Mouse (Mus musculus) MN1 (cell line): ENCODE data around the gene Proser2.

Source experiments
- DNase-seq: peaks from one replicate; pipeline ENCODE4 v3.0.0-alpha.2; 2016; ENCODE audit warnings: low spot score

Gene Proser2

GRCm38 (mm10) chr2:6129555-6130355 is at the start of gene Proser2:
Proser2 (minus strand) TSS chr2:6130211.
- DNase-seq, result no peak

GRCm38 (mm10) chr2:6179749-6180117 is 49.7 kb upstream of the Proser2 start:
- no peak for DNase-seq

- no peak for DNase-seq
Measured at GRCm38 (mm10) chr2:6178901-6179748, 49.1 kb upstream of the Proser2 start.

- no peak for DNase-seq
Measured at GRCm38 (mm10) chr2:6173013-6173412, 43.0 kb upstream of the Proser2 start.

GRCm38 (mm10) chr2:6168560-6168959 is 38.5 kb upstream of the Proser2 start:
- DNase-seq, result no peak

GRCm38 (mm10) chr2:6167843-6168558 is 38.0 kb upstream of the Proser2 start:
- peak; percentile 57 for DNase-seq

GRCm38 (mm10) chr2:6165771-6166170 is 35.8 kb upstream of the Proser2 start:
- no peak for DNase-seq

GRCm38 (mm10) chr2:6164606-6165290 is 34.7 kb upstream of the Proser2 start:
- no peak for DNase-seq

GRCm38 (mm10) chr2:6162366-6163040 is 32.5 kb upstream of the Proser2 start:
- DNase-seq, result no peak

- peak; percentile 7 for DNase-seq
Measured at GRCm38 (mm10) chr2:6159735-6160134, 29.7 kb upstream of the Proser2 start.

GRCm38 (mm10) chr2:6159219-6159618 is 29.2 kb upstream of the Proser2 start:
- DNase-seq, result no peak

GRCm38 (mm10) chr2:6157635-6158034 is 27.6 kb upstream of the Proser2 start:
- no peak for DNase-seq

GRCm38 (mm10) chr2:6157208-6157607 is 27.2 kb upstream of the Proser2 start:
- no peak for DNase-seq

- DNase-seq, result no peak
Measured at GRCm38 (mm10) chr2:6149801-6150200, 19.8 kb upstream of the Proser2 start.

GRCm38 (mm10) chr2:6146901-6147300 is 16.9 kb upstream of the Proser2 start:
- no peak for DNase-seq

GRCm38 (mm10) chr2:6146257-6146656 is 16.2 kb upstream of the Proser2 start:
- no peak for DNase-seq

GRCm38 (mm10) chr2:6145611-6146010 is 15.6 kb upstream of the Proser2 start:
- DNase-seq, result no peak

- DNase-seq, result no peak
Measured at GRCm38 (mm10) chr2:6142915-6143654, 13.1 kb upstream of the Proser2 start.

- DNase-seq, result no peak
Measured at GRCm38 (mm10) chr2:6140572-6141161, 10.7 kb upstream of the Proser2 start.

GRCm38 (mm10) chr2:6133871-6134270 is 3.9 kb upstream of the Proser2 start:
- DNase-seq, result no peak
